Mouse (Mus musculus) kidney, adult 18-20 months (tissue): ENCODE results near the gene Tnks1bp1.

ENCODE experiments used
- DNase-seq: peaks from one replicate; pipeline ENCODE4 v3.0.0; 2021

Gene Tnks1bp1

DNA sequence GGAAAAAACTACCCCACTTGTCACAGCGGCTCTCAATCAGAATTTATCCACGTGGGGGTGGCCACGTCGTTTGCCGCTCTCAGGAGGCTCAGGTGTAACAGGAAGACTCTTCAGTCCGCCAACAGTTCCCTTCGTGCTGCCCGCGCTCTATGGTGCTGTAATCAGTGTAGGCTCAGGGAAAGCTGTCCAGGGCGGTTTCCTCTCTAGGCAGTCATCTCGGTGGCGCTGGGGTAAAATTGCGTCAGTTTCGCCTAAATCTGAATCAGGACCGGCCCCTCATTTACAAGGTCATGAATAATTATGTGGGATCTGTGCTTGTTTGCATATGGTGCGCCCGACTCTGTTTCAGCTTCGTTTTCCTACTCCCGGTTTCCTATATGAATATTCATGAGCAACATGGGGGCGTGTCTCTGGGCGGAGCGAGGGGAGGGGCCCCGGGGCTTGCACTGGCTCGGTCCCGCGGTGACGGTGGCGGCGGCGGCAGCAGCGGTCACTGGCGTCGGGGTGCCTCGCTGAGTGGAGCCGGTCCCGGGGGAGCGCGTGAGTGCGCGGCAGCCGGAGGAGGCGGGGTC is at the start of gene Tnks1bp1:
TSS of gene Tnks1bp1 (plus strand) at position 427 of the 572 bp plus-strand sequence.
- peak; percentile 100 for DNase-seq

DNA sequence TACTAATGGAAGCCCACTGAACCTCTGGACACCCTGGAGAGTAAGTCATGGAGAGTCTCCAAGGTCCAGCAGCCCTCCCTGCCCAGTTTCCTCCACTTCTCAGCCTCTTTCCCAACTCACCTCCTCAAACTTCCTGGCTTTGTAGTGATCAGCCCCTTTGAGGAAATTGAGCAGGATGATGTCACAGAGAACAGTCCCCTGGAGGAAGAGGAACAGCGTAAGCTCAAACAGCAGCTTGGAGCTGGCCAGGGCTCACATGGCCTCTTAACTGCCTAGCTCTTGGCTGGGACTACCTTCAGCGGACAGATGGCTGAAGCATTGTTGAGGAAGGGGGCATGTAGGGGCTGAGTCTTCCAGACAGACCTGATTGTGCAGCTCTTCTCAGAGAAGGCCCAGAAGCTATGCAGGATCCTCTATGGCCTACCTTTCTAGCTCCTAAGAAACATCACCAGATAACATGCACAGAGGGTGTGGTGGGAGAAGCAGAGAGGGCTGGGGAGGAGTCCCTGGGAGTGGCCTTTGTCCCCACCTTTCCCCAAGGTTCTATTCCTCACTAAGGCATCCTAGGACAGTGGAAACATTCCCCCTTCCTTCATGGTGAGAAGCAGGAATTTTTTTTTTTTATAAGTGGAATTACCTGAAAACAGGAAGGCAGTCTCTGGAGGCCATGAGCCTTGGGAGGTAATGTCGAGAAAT is 48.2 kb upstream of the Tnks1bp1 start:
- DNase-seq = no peak

DNA sequence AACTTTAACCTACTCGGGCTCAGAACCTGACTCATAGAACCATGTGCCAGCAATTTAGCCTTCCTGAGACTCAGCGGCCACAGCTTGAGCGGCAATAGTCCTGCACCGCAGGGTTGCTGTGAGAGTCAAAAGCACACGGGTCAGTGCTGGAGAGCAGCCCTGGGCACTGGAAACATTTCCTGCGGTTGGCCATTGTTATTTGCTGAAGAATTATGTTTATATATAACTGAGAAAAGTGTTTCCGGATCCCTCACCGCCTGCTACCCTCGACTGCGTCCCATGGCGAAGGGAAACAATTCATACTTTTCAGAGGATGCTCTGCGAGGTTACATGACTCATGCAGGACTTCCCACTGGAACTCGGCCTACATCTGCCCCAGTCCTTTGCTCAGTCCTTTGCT is 46.3 kb upstream of the Tnks1bp1 start:
- peak; percentile 13 for DNase-seq

DNA sequence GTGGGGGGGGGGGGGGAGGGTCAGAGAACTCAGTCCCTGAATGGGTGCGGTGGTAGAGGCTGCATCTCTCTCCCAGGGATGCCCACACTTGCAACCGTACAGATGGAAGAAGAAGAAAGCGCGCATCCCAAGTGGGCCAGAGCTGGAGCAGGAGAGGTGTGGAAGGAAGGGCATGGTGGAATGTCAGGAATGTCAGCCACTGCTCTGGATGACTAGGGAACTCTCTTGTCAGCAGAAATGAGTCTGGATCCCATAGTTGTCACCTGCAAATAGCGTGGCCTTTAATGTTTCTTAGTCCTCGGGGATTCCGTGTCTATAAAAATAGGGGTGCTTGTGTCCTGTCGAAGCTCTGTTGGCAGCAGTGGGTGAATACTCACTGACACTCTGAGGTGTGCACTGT is 45.2 kb upstream of the Tnks1bp1 start:
- DNase-seq = no peak

DNA sequence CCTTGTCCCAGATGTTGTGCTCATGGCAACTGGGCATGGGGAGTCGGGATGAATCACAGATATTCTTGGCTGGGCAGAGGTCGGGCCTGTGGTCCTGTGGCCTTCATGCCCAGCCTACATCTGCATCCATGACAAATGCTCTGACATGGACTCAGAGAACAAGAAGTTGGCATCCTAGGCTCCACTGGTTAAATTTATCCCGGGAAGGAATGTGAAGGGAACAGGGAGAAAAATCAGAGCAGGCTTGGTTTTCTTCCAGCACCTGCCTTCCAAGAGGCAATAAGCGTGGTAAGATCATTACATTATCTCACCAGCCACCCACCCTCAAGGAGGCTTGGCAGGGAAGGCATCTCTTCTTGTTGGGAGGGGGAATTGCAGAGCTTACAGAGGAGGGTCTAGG is 43.5 kb upstream of the Tnks1bp1 start:
- no peak for DNase-seq

DNA sequence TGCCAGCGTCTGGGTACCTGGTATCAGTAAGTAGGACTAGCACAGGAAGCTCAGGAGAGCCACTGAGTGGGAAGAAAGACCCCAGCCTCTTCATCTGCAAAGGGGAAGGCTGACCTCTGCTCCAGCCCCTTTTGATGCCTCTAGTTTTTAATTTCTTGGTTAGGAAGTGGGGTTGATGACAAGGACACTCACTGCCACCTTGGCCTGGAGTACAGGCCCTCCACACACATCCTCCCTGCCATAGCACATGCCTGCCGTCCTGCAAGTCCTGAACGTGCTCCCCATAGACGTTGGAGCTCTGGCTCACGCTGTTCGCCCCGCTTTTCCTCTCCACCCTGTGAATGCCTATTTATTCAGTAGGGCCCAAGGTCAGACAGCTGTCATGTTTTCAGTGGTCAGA is 41.2 kb upstream of the Tnks1bp1 start:
- no peak for DNase-seq

DNA sequence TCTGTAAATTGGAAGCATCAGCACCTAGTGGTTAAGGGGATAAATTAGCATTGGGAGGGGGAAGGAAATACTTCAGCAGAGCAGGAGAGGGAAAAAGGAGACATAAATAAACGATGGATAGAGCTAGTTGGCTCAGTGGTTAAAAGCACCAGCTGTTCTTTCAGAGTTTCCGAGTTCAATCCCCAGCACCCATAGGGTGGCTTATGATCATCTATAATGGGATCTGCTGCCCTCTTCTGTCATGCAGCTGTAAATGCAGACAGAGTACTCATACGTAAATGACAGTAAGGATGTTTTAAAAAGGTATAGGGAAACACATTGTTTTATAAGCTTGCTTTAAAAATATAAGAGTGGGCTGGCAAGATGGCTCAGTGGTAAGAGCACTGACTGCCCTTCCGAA is 40.1 kb upstream of the Tnks1bp1 start:
- DNase-seq = peak; percentile 14

DNA sequence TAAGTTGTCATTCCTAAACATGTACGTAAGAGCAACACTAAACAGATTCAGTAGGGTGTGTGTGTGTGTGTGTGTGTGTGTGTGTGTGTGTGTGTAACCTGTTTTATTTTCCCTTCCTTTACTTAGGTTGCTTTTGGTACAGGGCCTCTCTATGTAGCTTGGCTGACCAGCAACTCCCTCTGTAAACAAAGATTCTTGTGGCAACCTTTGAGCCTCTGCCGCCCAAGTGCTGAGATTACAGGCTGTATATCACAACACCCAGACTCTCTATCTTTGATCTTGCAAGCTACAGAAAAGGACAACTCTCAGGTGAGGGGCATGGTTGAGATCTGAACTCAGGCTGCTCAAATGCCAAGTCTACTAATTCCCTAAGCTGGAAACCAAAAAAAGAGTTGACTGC is 38.6 kb upstream of the Tnks1bp1 start:
- DNase-seq = no peak

DNA sequence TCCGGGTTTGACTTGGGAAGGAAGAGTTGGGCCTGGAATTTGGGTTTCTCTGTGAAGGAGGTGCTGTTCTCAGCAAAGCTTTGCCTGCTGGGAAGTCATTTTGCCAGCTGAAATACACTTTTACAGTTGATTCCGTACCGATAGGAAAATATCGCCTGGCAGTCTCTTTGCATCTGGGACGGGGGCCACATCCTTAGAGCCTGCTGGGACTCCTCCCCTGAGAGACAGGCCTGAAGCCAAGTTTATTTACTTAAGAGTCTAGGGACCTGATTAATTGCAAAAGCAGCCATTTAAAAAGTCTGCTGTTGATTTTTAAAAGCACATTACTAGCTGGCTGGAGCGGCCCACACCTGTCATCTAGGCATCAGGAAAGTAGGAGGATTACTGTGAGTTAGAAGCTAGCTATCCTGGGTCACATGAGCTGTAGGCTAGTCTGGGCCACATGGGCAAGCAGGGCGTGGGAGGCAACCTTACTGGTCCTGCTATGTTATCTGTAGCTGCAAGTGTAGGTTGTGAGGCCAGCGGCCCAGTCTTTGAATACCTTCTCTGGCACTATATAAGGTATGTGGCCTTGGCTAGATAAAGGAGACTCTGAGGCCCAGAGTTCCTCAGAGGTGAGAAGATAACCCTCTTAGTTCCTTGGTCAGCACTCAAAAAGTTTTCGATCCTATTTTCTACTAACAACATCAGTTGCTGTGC is 35.8 kb upstream of the Tnks1bp1 start:
- no peak for DNase-seq

DNA sequence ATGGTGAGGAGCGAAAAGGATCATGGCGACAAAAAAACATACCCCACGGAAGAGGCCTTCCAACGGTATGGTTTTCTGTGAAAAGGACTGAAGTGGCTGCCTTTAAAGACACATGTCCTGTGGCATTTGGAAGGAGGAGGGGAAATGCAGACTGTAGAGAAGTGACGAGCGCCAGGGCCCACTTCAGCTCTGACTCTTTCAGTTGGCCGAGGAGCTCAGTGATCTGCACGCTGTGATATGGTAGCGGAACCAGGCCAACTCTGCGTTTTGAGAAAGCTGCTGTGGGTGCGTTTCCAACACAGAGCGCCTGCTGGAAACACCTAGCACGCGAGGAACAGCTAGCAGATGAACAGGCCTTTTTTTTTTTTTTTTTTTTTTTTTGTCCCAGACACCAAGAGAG is 35.1 kb upstream of the Tnks1bp1 start:
- DNase-seq = no peak

DNA sequence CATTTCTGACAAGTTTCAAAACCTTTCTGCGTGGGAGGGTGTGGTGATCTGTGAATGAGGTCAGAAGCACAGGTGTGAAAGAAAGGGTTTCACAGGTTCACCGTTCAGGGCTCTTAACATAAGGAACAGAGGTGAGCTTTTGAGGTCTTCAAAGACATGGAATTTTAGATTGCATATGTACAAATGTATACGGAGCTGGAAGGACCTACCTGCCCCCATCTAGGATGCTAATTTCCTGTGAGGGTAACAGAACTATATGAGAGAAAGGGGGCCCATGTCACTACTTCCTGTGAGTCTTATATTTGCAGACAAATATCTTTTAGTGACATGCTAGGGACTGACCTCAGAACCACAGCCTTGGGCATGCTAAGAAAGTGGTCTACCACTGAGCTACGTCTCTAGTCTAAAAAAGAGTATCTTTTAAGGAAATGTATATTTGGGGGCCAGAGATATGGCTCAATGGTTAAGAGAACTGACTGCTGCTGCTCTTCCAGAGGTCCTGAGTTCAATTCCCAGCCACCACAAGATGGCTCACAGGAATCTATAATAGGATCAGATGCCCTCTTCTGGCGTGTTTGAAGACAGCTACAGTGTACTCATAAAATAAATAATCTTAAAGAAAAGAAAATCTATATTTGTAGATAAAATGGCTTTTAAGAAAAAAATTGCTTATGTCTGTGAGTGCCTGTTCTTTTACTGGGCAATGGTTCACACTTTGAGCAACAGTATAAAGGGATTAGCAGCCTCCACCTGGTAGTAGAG is 33.8 kb upstream of the Tnks1bp1 start:
- no peak for DNase-seq

DNA sequence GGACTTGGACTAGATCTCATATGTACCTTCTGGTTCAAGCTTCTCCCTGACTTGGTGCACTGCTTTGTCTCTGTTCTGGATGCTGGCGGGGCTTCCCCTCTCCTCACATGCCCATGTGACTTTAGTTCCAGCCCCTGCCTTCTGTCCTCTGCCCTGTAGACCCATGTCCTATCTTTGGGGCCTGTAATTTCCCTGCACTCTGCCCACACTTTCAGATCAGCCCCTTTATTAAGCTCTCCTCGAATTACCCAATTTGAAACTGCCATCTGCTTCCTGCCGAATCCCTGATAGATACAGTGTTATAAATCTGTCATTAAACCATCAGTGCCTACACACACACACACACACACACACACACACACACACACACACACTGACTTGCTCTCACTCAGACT is 33.2 kb upstream of the Tnks1bp1 start:
- no peak for DNase-seq

DNA sequence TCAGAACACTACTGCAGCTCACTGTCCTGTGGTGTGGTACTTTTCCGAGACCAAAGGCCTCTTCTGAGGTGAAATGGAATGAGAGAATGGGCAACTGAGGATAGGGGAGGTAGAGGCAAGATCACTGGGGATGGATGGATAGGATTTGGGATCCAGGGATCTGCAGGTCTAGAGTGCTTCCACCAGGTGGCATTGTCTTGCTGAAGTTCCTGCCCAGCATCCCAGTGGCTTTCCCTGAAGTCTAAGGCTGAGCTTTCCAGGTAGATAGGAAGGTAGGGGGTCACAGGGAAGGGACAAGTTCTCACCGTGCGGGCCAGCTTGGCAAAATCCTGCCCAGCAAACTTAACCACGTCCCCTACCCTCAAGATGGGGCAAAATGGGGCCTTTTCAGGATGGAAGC is 25.8 kb upstream of the Tnks1bp1 start:
- DNase-seq = peak; percentile 22

DNA sequence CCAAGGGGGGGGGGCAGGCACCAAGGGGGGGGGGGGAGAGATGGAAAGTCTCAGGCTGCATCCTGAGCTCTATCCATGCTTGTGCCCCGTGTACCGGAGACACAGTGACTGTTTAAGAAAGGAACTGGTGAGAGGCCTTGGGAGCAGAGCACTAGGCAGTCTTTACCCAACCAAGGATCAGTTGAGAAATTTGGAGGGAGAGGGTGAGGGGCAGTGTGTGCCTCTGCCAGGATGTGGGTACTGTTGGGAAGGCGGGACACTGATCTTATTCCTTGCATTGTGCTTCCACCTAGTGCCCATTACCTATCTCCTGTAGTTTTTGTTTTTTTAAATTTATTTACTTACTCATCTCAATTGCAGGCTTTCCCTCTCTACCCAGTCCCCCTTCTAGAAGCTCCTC is 21.6 kb upstream of the Tnks1bp1 start:
- no peak for DNase-seq

DNA sequence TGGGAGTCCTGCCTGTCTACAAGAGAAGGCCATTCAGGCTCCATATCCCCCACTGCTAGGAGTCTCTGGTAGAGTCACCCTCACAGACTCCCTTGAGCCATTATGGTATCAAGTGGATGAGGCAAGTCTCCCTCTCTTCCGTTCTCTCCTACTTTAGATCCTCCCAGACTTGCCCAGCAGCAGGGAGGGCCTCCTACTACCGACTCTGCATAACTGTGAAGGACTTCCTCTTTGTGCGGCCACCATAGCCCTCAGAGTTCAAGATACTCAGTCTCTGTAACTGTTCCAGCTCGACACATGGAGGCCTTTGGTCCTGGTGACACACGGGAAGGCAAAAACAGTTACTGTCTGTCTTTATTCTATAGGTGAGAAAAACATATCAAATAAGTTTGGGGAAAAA is 20.5 kb upstream of the Tnks1bp1 start:
- no peak for DNase-seq

DNA sequence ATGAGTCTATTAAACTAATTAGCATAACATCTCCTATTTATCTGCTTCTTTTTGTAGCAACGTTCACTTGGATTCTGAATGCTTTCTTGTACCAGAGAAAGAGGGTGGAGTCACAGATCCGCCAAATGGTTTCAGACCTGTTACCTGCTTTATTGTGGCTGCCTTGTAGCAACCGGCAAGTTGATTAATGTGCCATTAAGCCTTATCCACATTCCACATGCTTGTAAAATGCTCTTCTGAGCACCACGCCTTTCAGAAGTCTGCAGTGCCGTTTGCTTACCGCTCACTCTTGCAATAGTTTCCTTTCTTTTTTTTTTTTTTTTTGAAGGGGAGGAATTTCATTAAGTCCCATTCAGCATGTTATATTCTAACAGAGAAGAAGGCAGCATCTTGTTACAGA is 17.9 kb upstream of the Tnks1bp1 start:
- DNase-seq = no peak

DNA sequence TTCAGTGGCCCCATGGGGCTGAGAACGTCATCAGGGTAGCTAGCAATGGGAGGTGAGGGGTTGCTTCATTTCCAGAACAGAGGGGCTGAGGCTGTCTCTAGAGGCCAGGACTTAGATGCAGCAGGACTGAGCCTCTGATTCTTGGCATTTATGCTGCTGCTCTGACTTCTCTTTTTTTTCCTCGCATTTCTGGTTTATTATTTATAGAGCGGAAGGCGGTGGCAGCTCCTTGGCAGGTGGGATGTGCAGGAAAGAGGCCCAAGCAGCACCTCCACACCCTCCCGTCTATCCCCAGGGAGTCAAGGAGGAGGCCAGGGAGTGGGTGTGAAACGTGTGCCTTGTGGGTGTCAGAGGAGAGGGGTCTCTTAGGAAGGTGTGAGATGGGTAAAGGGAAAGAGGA is 16.8 kb upstream of the Tnks1bp1 start:
- no peak for DNase-seq

DNA sequence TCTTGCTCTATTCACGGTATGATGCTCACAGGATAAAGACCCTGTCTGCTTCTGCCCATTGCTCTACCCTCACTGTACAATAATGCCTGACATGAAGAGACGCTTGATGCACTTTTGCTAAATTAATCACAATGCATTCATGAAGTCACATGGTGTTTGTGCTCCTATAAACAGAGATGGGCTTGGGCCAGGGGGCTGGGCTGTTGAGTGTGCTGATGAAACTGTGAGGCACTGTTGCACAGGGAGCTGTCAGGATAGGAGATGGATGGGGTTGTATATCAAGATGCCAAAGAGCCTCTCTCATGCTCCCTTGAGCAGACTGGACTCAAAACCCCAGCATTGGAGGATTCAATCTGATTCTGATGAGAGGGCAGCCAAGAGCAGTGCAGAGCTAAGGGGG is 14.7 kb upstream of the Tnks1bp1 start:
- no peak for DNase-seq

DNA sequence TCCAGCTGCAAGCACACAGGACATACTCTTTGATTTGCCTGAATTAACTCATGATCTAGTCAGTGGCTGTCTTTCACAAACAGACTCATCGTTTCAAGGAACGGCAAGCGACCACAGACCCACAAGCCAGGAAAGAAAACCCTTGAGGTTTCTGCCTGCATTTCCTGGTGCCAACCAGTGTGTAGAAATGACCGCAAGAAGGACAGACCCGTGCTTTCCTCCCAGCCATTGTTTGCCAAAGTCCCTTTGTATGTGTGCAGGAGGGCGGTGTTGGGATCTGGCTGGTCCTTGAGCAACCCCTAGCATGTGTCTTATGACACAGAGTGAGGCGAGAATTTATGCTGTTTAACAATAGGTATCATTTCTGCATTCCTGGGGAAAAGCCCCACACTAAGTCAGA is 13.7 kb upstream of the Tnks1bp1 start:
- no peak for DNase-seq

DNA sequence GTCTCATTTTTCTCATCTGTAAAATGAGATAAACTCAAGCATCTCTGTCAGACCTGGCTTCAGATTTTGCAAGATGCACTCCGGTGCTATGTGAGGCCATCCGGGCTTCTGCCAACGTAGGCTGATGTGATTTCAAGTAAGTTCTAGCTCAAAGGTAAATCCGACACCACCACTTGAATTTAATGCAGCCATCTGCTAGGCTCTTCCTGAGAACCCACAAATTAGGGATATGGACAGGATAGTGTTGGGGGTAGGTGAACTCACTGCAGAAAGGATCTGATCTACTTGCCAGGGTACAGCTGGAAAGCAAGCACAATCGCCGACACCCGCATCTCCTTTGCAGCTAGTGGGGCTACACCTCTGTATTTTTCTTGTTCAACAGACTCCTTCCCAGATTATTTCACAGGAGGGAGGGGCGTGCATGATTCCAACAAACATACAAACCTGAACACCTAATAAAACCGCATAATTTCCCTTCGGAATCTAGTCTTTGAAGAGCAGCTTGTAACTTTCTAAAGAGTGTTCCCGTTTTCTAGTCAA is 11.2 kb upstream of the Tnks1bp1 start:
- no peak for DNase-seq

DNA sequence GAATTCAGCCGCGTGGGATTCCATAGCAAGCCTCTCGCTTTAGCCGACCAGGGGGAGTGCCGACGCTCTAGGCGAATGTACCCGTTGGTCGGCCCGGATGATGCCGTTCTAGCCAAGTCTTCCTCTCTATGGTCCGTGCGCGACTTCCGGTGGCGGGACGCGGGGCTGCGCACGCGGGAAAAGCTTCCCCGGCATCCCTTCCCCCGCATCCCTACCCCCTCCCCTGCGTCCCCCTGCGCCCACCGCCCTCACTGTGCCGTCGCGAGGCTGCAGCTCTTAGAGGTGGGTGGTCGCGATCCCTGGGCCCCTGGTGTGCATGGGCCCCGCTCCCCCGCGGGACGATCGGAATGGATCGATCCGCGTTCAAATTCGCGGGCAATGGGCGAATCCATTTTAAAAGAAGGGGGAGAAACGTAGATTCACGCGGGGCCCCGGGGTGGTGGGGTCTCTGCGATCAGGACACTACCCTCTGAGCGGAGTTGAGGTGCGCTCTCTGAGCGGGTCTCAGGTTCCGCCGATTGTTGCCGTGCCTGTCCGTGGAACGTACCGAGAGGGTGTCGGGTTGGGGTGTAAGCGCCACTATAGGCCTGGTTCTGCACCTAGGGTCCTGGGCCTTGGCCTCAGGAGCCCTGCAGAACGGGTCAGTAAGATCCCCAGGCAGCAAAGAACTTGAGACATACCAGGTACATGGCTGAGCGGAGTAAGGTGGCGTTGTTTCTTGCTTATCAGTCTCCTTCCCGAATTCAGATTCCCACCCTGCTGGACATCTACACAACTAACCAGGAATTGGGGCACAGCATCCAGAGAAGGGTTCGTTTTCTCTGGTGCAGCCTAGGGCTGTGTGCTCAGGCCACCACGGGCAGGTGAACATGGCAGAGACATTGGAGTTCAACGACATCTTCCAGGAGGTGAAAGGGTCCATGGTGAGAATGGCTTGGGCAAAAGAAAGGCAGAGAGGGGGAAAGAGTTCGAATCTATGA is 10.5 kb upstream of the Tnks1bp1 start, which contains the start of the genes Ssrp1 and P2rx3:
TSS of gene Ssrp1 (plus strand) at position 188 of the 980 bp plus-strand sequence.
TSS of gene P2rx3 (minus strand) at position 416 of the 980 bp plus-strand sequence.
- peak; percentile 91 for DNase-seq

DNA sequence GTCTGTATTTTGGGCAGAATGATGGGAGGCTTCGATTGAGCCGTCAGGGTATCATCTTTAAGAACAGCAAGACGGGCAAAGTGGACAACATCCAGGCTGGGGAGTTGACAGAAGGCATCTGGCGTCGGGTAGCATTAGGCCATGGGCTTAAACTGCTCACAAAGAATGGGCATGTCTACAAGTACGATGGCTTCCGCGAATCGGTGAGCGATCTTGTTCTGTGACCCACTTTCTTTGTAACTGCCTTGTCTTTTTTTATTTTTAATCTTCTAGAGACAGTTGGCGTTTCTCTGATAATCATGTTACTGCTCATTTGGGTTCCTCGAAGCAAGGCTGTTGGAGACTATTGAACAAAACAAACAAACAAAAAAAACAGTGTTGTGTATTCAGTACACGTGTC is 9.5 kb upstream of the Tnks1bp1 start:
- no peak for DNase-seq
